Mouse (Mus musculus) CH12.LX (cell line): ENCODE results near the gene Arl8b. TPM values are rescaled to one million over a fixed set of nuclear protein-coding genes. Genes with fewer than 3 reads are reported as not detected.

Source experiments
- DNase-seq: peaks from one replicate; pipeline ENCODE4 v3.0.0-alpha.2; 2013; ENCODE audit errors: extremely low read depth
- H3K27ac ChIP-seq: 2 replicates; pipeline ENCODE4 v1.5.1; 2012; ENCODE audit warnings: low read depth, mild to moderate bottlenecking, control low read depth, moderate library complexity; ENCODE audit not compliant: insufficient read depth
- H3K27me3 ChIP-seq: replicated peaks from 2 replicates; pipeline ENCODE3; 2012; ENCODE audit warnings: inconsistent platforms
- H3K36me3 ChIP-seq, 2 experiments: replicated peaks in 1 of 2; 2 replicates each; pipeline versions ENCODE3 to v1.6.1; 2012; ENCODE audit warnings: inconsistent platforms in 1 of 2, low read length in 1 of 2, mild to moderate bottlenecking in 1 of 2, mixed read lengths in 1 of 2, moderate library complexity in 1 of 2; ENCODE audit not compliant: control insufficient read depth in 1 of 2, insufficient read depth in 1 of 2
- H3K4me1 ChIP-seq, 2 experiments: 2 replicates each; pipeline ENCODE4 v1.6.1; 2012; ENCODE audit warnings: inconsistent platforms in 1 of 2, moderate library complexity in 1 of 2; ENCODE audit not compliant: insufficient read depth in 2 of 2, control insufficient read depth in 1 of 2
- H3K4me2 ChIP-seq: 2 replicates; pipeline ENCODE4 v1.6.1; 2012; ENCODE audit warnings: low read depth, mild to moderate bottlenecking, control low read depth; ENCODE audit not compliant: poor library complexity, insufficient read depth, severe bottlenecking
- H3K4me3 ChIP-seq, 3 experiments: fragments of 150-350 bp in 1 of 3; sonication (generic) in 1 of 3; replicated peaks in 1 of 3; 2 replicates each; pipeline versions ENCODE3 to v1.5.1; 2011 to 2012; ENCODE audit warnings: low read depth in 2 of 3, low read length in 2 of 3, mild to moderate bottlenecking in 2 of 3, moderate library complexity in 2 of 3, control low read depth in 1 of 3, improper control_type of control experiment in 1 of 3, inconsistent platforms in 1 of 3, mixed read lengths in 1 of 3; ENCODE audit not compliant: poor library complexity in 1 of 3
- H3K79me2 ChIP-seq: replicated peaks from 2 replicates; pipeline ENCODE4 v1.6.1; 2012; ENCODE audit warnings: mild to moderate bottlenecking, moderate library complexity; ENCODE audit not compliant: control insufficient read depth, poor library complexity, insufficient read depth, severe bottlenecking; ENCODE audit errors: extremely low read depth
- H3K9ac ChIP-seq: 2 replicates; pipeline ENCODE4 v1.6.1; 2012; ENCODE audit warnings: low read depth, mild to moderate bottlenecking, control low read depth, moderate library complexity; ENCODE audit not compliant: insufficient read depth
- H3K9me3 ChIP-seq: replicated peaks from 2 replicates; pipeline ENCODE3; 2012; ENCODE audit warnings: low read length, inconsistent platforms, mixed read lengths
- BHLHE40 ChIP-seq: IDR thresholded peaks from 2 replicates; pipeline ENCODE4 v1.6.1; 2011; ENCODE audit warnings: mild to moderate bottlenecking, low read depth, low read length, improper control_type of control experiment
- CHD1 ChIP-seq: IDR thresholded peaks from 2 replicates; pipeline ENCODE4 v1.6.1; 2012; ENCODE audit warnings: low read depth, low read length, improper control_type of control experiment, inconsistent platforms
- CHD2 ChIP-seq: IDR thresholded peaks from 2 replicates; pipeline ENCODE4 v1.6.1; 2011; ENCODE audit warnings: low read length, improper control_type of control experiment
- CTCF ChIP-seq, 2 experiments: IDR thresholded peaks in 1 of 2; conservative IDR thresholded peaks in 1 of 2; 2 replicates each; pipeline ENCODE4 v1.5.1; 2011 to 2012; ENCODE audit warnings: low read depth in 2 of 2, low read length in 2 of 2, improper control_type of control experiment in 1 of 2, inconsistent platforms in 1 of 2, mild to moderate bottlenecking in 1 of 2, moderate library complexity in 1 of 2
- E2F4 ChIP-seq: IDR thresholded peaks from 2 replicates; pipeline ENCODE4 v1.6.1; 2011; ENCODE audit warnings: low read depth, low read length, improper control_type of control experiment; ENCODE audit not compliant: insufficient replicate concordance
- ELF1 ChIP-seq: IDR thresholded peaks from 2 replicates; pipeline ENCODE4 v1.6.1; 2014; ENCODE audit warnings: low read depth, mild to moderate bottlenecking, inconsistent platforms, low read length, improper control_type of control experiment
- EP300 ChIP-seq: IDR thresholded peaks from 2 replicates; pipeline ENCODE4 v1.6.1; 2011; ENCODE audit warnings: low read length, improper control_type of control experiment
- ETS1 ChIP-seq: conservative IDR thresholded peaks from 2 replicates; pipeline ENCODE4 v1.6.1; 2012; ENCODE audit warnings: low read depth, mild to moderate bottlenecking, inconsistent platforms, low read length, improper control_type of control experiment, moderate library complexity
- GABPA ChIP-seq: IDR thresholded peaks from 2 replicates; pipeline ENCODE4 v1.6.1; 2012; ENCODE audit warnings: low read depth, low read length, improper control_type of control experiment, inconsistent platforms; ENCODE audit not compliant: insufficient replicate concordance
- HCFC1 ChIP-seq: IDR thresholded peaks from 2 replicates; pipeline ENCODE4 v1.6.1; 2012; ENCODE audit warnings: low read depth, mild to moderate bottlenecking, inconsistent platforms, low read length, improper control_type of control experiment
- IRF4 ChIP-seq: IDR thresholded peaks from 2 replicates; pipeline ENCODE4 v1.6.1; 2014; ENCODE audit warnings: low read depth, mild to moderate bottlenecking, inconsistent platforms, low read length, improper control_type of control experiment
- JUN ChIP-seq: IDR thresholded peaks from 2 replicates; pipeline ENCODE4 v1.6.1; 2011; ENCODE audit warnings: low read depth, mild to moderate bottlenecking, low read length, improper control_type of control experiment, moderate library complexity; ENCODE audit not compliant: insufficient read depth
- JUND ChIP-seq: conservative IDR thresholded peaks from 2 replicates; pipeline ENCODE4 v1.6.1; 2011; ENCODE audit warnings: low read depth, low read length, improper control_type of control experiment
- KAT2A ChIP-seq: IDR thresholded peaks from 2 replicates; pipeline ENCODE4 v1.6.1; 2012; ENCODE audit warnings: low read length, improper control_type of control experiment, inconsistent platforms; ENCODE audit not compliant: insufficient replicate concordance
- MAFK ChIP-seq: IDR thresholded peaks from 2 replicates; pipeline ENCODE4 v1.6.1; 2011; ENCODE audit warnings: low read length, improper control_type of control experiment; ENCODE audit not compliant: insufficient replicate concordance
- MAX ChIP-seq: IDR thresholded peaks from 2 replicates; pipeline ENCODE4 v1.6.1; 2011; ENCODE audit warnings: low read length, improper control_type of control experiment
- MAZ ChIP-seq: IDR thresholded peaks from 2 replicates; pipeline ENCODE4 v1.6.1; 2012; ENCODE audit warnings: low read depth, mild to moderate bottlenecking, inconsistent platforms, low read length, improper control_type of control experiment, moderate library complexity
- MEF2A ChIP-seq: IDR thresholded peaks from 2 replicates; pipeline ENCODE4 v1.6.1; 2014; ENCODE audit warnings: low read depth, mild to moderate bottlenecking, inconsistent platforms, low read length, improper control_type of control experiment, borderline replicate concordance
- MXI1 ChIP-seq: IDR thresholded peaks from 2 replicates; pipeline ENCODE4 v1.6.1; 2011; ENCODE audit warnings: mild to moderate bottlenecking, low read depth, low read length, improper control_type of control experiment
- MYC ChIP-seq: IDR thresholded peaks from 2 replicates; pipeline ENCODE4 v1.6.1; 2011; ENCODE audit warnings: low read depth, mild to moderate bottlenecking, improper control_type of control experiment, low read length
- NELFE ChIP-seq: IDR thresholded peaks from 2 replicates; pipeline ENCODE4 v1.6.1; 2011; ENCODE audit warnings: low read depth, low read length, improper control_type of control experiment
- NRF1 ChIP-seq: IDR thresholded peaks from 2 replicates; pipeline ENCODE4 v1.6.1; 2014; ENCODE audit warnings: low read depth, mild to moderate bottlenecking, inconsistent platforms, low read length, improper control_type of control experiment, moderate library complexity
- PAX5 ChIP-seq: IDR thresholded peaks from 2 replicates; pipeline ENCODE4 v1.6.1; 2012; ENCODE audit warnings: low read length, inconsistent platforms, mixed read lengths
- POLR2A ChIP-seq: IDR thresholded peaks from 2 replicates; pipeline ENCODE4 v1.6.1; 2011; ENCODE audit warnings: low read depth, mild to moderate bottlenecking, improper control_type of control experiment, low read length
- POLR2AphosphoS2 ChIP-seq: IDR thresholded peaks from 2 replicates; pipeline ENCODE4 v1.6.1; 2011; ENCODE audit warnings: low read depth, low read length, improper control_type of control experiment
- RAD21 ChIP-seq: IDR thresholded peaks from 2 replicates; pipeline ENCODE4 v1.6.1; 2011; ENCODE audit warnings: low read depth, mild to moderate bottlenecking, low read length, improper control_type of control experiment, moderate library complexity
- RCOR1 ChIP-seq: conservative IDR thresholded peaks from 2 replicates; pipeline ENCODE4 v1.6.1; 2012; ENCODE audit warnings: low read depth, mild to moderate bottlenecking, inconsistent platforms, low read length, improper control_type of control experiment
- SIN3A ChIP-seq: IDR thresholded peaks from 2 replicates; pipeline ENCODE4 v1.6.1; 2012; ENCODE audit warnings: low read length, improper control_type of control experiment, inconsistent platforms
- SMC3 ChIP-seq: IDR thresholded peaks from 2 replicates; pipeline ENCODE4 v1.6.1; 2011; ENCODE audit warnings: low read depth, low read length, improper control_type of control experiment
- TBP ChIP-seq: conservative IDR thresholded peaks from 2 replicates; pipeline ENCODE4 v1.6.1; 2011; ENCODE audit warnings: low read depth, low read length, improper control_type of control experiment
- TCF12 ChIP-seq: IDR thresholded peaks from 2 replicates; pipeline ENCODE4 v1.6.1; 2014; ENCODE audit warnings: low read depth, mild to moderate bottlenecking, inconsistent platforms, low read length, improper control_type of control experiment
- UBTF ChIP-seq: IDR thresholded peaks from 2 replicates; pipeline ENCODE4 v1.6.1; 2012; ENCODE audit warnings: low read depth, mild to moderate bottlenecking, inconsistent platforms, low read length, improper control_type of control experiment, moderate library complexity
- USF1 ChIP-seq: IDR thresholded peaks from 2 replicates; pipeline ENCODE4 v1.6.1; 2014; ENCODE audit warnings: low read depth, mild to moderate bottlenecking, inconsistent platforms, low read length, improper control_type of control experiment
- USF2 ChIP-seq: conservative IDR thresholded peaks from 2 replicates; pipeline ENCODE4 v1.6.1; 2011; ENCODE audit warnings: low read depth, low read length, improper control_type of control experiment
- ZC3H11A ChIP-seq: IDR thresholded peaks from 2 replicates; pipeline ENCODE4 v1.6.1; 2012; ENCODE audit warnings: low read depth, mild to moderate bottlenecking, inconsistent platforms, low read length, improper control_type of control experiment
- ZKSCAN1 ChIP-seq: IDR thresholded peaks from 2 replicates; pipeline ENCODE4 v1.6.1; 2012; ENCODE audit warnings: low read depth, inconsistent platforms, low read length, improper control_type of control experiment, borderline replicate concordance
- ZMIZ1 ChIP-seq: IDR thresholded peaks from 2 replicates; pipeline ENCODE4 v1.6.1; 2012; ENCODE audit warnings: low read depth, mild to moderate bottlenecking, inconsistent platforms, low read length, improper control_type of control experiment
- ZNF384 ChIP-seq: IDR thresholded peaks from 2 replicates; pipeline ENCODE4 v1.6.1; 2012; ENCODE audit warnings: low read depth, low read length, improper control_type of control experiment, inconsistent platforms
- dilution Hi-C: fragments of 300-500 bp; cut with MboI; formaldehyde crosslinking; loops from 2 replicates; pipeline ENCODE4 v1.14.3; 2020; ENCODE audit warnings: low sequenced_read_pairs; ENCODE audit not compliant: extremely low pct_unique_long_range_greater_than_20kb, extremely low pct_ligation_motif_present
- in situ Hi-C: fragments of 300-500 bp; cut with MboI; formaldehyde crosslinking; loops from 3 replicates; pipeline ENCODE4 v1.14.3; 2019; ENCODE audit warnings: low sequenced_read_pairs, low pct_ligation_motif_present, low pct_unique_long_range_greater_than_20kb, mixed read lengths
- polyA plus RNA-seq: library from polyadenylated mRNA; unstranded; fragments of >175 nt; gene quantifications from 2 replicates; pipeline ENCODE4 v1.2.1, GENCODE M21; 2012; ENCODE audit warnings: low read depth; ENCODE audit not compliant: insufficient read length
- total RNA-seq, 2 experiments: library from RNA; depleted of rRNA; stranded (reverse); fragments of 300-350 nt in 1 of 2; fragments of >200 nt in 1 of 2; gene quantifications; 2 replicates each; pipeline ENCODE4 v1.2.3; 2012 to 2014

The Arl8b gene
- total and polyA plus RNA-seq, 3 experiments = 47.8 to 170 (median 141) TPM

GRCm38 (mm10) chr6:108772913-108773312, 10.0 kb upstream of the Arl8b start:
- in situ Hi-C loops (no loop called here), dilution Hi-C loops (no loop called here)
- Histone ChIP-seq H3K79me2 (no peaks in the 10 kb centered on the region), H3K9me3 (no peaks in the 10 kb centered on the region), H3K4me1 (peaks cover 2 to 13% of the 10 kb centered on the region in 2 experiments; a peak in 3 of 4 replicates), H3K4me3 (no peak overlapping the region), H3K9ac (no peak overlapping the region), H3K4me2 (no peak overlapping the region), H3K27ac (no peak overlapping the region), H3K27me3 (no peaks in the 10 kb centered on the region), H3K36me3 (no peaks in the 10 kb centered on the region)
- peak; percentile 77 for DNase-seq
- TF ChIP-seq MAZ (no peak), ETS1 (no peak), UBTF (no peak), USF1 (no peak), SMC3 (peak; percentile 92), SIN3A (0 out of 2 replicates have a peak, but pooled peaks have one; percentile 31), MAX (no peak), ELF1 (no peak), CHD2 (no peak), BHLHE40 (no peak), JUN (no peak), IRF4 (0 out of 2 replicates have a peak, but pooled peaks have one; percentile 20), CTCF (conservative IDR thresholded peaks at IDR 0.05 in 1 of 2, IDR thresholded peaks at IDR 0.05 in 1 of 2; ENCODE audit: low read depth in 2 of 2, low read length in 2 of 2) (peak; percentile 89 to 95), TBP (no peak), HCFC1 (no peak), MYC (no peak), EP300 (no peak), CHD1 (no peak), JUND (no peak), TCF12 (peak; percentile 39; the same call in 1 of the 2 replicates), GABPA (no peak), PAX5 (no peak), KAT2A (no peak), NRF1 (peak; percentile 32; the same call in 1 of the 2 replicates), ZNF384 (peak; percentile 18; the same call in 1 of the 2 replicates), POLR2A (no peak), ZC3H11A (peak; percentile 65), ZKSCAN1 (no peak), MXI1 (no peak), POLR2AphosphoS2 (no peak), ZMIZ1 (no peak), E2F4 (no peak), RCOR1 (no peak), MEF2A (no peak), USF2 (no peak), MAFK (no peak), RAD21 (peak; percentile 92), NELFE (peak; percentile 23; the same call in 1 of the 2 replicates)
